Mouse (Mus musculus) MEL (cell line): ENCODE data around the gene Mapk10.

Source experiments
- ETS1 ChIP-seq: IDR thresholded peaks from 2 replicates; pipeline ENCODE4 v1.6.1; 2012; ENCODE audit warnings: low read depth, mild to moderate bottlenecking, inconsistent platforms, low read length, improper control_type of control experiment, moderate library complexity
- GATA1 ChIP-seq: IDR thresholded peaks from 2 replicates; pipeline ENCODE4 v1.6.1; 2011; ENCODE audit warnings: low read depth, low read length, improper control_type of control experiment
- JUND ChIP-seq: IDR thresholded peaks from 2 replicates; pipeline ENCODE4 v1.6.1; 2011; ENCODE audit warnings: low read depth, mild to moderate bottlenecking, improper control_type of control experiment, low read length
- MAX ChIP-seq: IDR thresholded peaks from 2 replicates; pipeline ENCODE4 v1.6.1; 2011; ENCODE audit warnings: low read length, improper control_type of control experiment
- ZKSCAN1 ChIP-seq: IDR thresholded peaks from 2 replicates; pipeline ENCODE4 v1.6.1; 2012; ENCODE audit warnings: low read depth, mild to moderate bottlenecking, inconsistent platforms, low read length, improper control_type of control experiment, moderate library complexity

- TF ChIP-seq JUND = no peak
- TF ChIP-seq GATA1 = no peak
- TF ChIP-seq ZKSCAN1 = no peak
- no peak for TF ChIP-seq MAX
- no peak for TF ChIP-seq ETS1
These were observed 44.4 kb downstream of the Mapk10 start for GRCm38 (mm10) chr5:103166755-103167154.
